Mouse (Mus musculus): ENCODE measurements around the gene Cebpzos. TPM values are rescaled to one million over a fixed set of nuclear protein-coding genes. Genes with fewer than 3 reads are reported as not detected.
A peak's percentile ranks its signal among the peaks of the same experiment; 100 is the strongest.

Cebpzos gene
- polyA plus RNA-seq, 1 experiment from 2014 or later = 113 TPM

DNA sequence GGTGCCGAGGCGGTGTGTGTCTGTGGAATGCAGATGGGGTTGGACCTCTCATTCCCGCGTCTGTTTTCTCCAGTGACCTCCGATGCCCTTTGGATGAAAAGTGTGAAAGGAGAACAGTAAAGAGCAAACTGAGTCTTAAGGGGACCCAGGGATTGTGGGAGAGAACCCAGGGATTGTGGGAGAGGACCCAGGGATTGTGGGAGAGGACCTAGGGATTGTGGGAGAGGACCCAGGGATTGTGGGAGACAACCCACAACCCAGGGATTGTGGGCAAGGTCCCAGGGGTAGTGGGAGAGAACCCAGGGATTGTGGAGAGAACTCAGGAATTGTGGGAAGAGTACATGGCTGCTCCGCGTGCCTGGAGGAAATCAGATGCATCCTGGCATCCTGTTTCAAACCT, 21.3 kb upstream of the Cebpzos start:
- Histone ChIP-seq H3K9ac (ENCODE audit: low read length) (no peak overlapping the region), H3K4me3 (replicated peaks; ENCODE audit: low read length) (no peak overlapping the region), H3K4me2 (ENCODE audit: low read depth, low read length) (peak overlapping the region; percentile 40; the same call in 1 of the 2 replicates), H3K27ac (ENCODE audit: low read length) (no peak overlapping the region), H3K36me3 (ENCODE audit: control insufficient read depth, insufficient read depth, low read length) (no peaks in the 10 kb centered on the region), H3K9me3 (replicated peaks; ENCODE audit: control insufficient read depth, low read length) (no peaks in the 10 kb centered on the region), H3K4me1 (ENCODE audit: control insufficient read depth, insufficient read depth, low read length) (no peaks in the 10 kb centered on the region), H3K27me3 (ENCODE audit: control insufficient read depth, insufficient read depth, low read length) (no peaks in the 10 kb centered on the region)
- no peak for ATAC-seq (ENCODE audit: insufficient read depth, low FRiP score)
- 77% methylated on average over 7 of the region's 7 CpGs for WGBS

DNA sequence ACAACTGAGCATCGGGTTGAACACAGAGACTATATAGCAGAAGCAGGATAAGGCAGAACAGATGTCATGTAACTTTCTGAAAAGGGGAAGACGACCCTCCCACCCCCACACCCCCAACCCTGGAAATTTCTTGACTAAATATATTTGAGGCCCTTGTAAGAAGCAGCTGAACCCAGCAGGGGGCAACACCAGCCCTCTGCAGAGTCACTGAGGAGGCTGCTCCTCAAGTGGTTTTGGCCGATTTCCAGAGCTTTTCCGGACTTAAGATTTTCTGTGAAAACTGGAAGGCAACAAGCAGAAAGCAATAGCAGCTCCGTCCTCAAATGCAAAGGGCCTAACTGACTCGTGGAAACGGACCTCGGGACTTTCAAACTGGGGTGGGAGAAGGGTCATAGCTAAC, 20.9 kb upstream of the Cebpzos start:
- ATAC-seq (ENCODE audit: insufficient read depth, low FRiP score) = 0 out of 2 replicates have a peak, but pooled peaks have one; percentile 29
- Histone ChIP-seq H3K9ac (ENCODE audit: low read length) (0 out of 2 replicates have a peak overlapping the region, but pooled peaks have one; percentile 29), H3K27ac (ENCODE audit: low read length) (no peak overlapping the region), H3K4me1 (ENCODE audit: control insufficient read depth, insufficient read depth, low read length) (no peaks in the 10 kb centered on the region), H3K4me2 (ENCODE audit: low read depth, low read length) (peak overlapping the region; percentile 40), H3K9me3 (replicated peaks; ENCODE audit: control insufficient read depth, low read length) (no peaks in the 10 kb centered on the region), H3K36me3 (ENCODE audit: control insufficient read depth, insufficient read depth, low read length) (no peaks in the 10 kb centered on the region), H3K4me3 (replicated peaks; ENCODE audit: low read length) (peak overlapping the region; percentile 31), H3K27me3 (ENCODE audit: control insufficient read depth, insufficient read depth, low read length) (no peaks in the 10 kb centered on the region)
- WGBS = 22% methylated on average over 8 of the region's 8 CpGs

DNA sequence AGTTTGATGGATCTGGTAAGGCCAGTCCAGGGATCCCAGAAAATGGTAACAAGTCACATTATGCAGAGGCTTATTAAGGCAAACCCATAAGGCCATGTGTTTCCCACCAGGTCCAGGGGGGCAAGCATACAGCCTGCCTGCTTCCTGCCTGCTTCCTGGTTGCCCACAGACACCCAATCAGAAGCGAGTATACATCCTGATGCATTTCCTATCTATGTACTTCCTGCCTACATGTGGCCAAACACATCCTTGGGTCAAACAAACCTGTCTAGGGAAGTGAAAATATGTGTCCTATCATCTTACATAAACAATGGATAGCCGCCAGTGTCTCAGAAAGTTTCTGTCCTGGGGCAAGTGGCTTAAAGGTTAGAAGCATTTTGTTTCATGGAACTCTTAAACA, 13.1 kb upstream of the Cebpzos start:
- Histone ChIP-seq H3K9me3 (replicated peaks; ENCODE audit: control insufficient read depth, low read length) (no peaks in the 10 kb centered on the region), H3K36me3 (ENCODE audit: control insufficient read depth, insufficient read depth, low read length) (no peaks in the 10 kb centered on the region), H3K4me2 (ENCODE audit: low read depth, low read length) (no peak overlapping the region), H3K27me3 (ENCODE audit: control insufficient read depth, insufficient read depth, low read length) (no peaks in the 10 kb centered on the region), H3K4me1 (ENCODE audit: control insufficient read depth, insufficient read depth, low read length) (no peaks in the 10 kb centered on the region), H3K4me3 (replicated peaks; ENCODE audit: low read length) (no peak overlapping the region), H3K9ac (ENCODE audit: low read length) (no peak overlapping the region), H3K27ac (ENCODE audit: low read length) (no peak overlapping the region)
- WGBS = 57% methylated on average over 2 of the region's 2 CpGs
- no peak for ATAC-seq (ENCODE audit: insufficient read depth, low FRiP score)

DNA sequence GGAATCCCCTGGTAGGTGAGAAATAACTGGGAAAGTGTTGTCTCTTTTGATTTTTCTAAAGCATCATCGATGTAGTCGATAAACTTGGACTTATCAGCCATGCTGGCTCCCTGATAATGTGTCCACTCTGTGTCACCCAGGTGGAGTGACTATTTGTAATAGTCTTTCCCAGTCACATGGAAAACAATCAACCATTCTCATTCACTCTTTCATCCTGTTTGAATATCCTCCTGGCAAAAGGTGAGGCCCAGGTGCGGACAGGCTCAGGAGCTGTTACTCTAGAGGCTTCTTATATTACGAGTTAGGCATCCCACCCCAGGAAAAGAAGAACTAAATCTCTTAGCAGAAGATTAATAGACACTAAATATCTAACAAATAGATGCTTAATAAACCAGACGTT, 9.4 kb upstream of the Cebpzos start, which contains the start of gene Sult6b1:
TSS of gene Sult6b1 (minus strand) at position 101 of the 400 bp plus-strand sequence.
- Histone ChIP-seq H3K4me3 (replicated peaks; ENCODE audit: low read length) (no peak within 1 kb of the TSS), H3K4me1 (ENCODE audit: control insufficient read depth, insufficient read depth, low read length) (no peaks in the 10 kb centered on the region), H3K36me3 (ENCODE audit: control insufficient read depth, insufficient read depth, low read length) (no peaks in the 10 kb centered on the region), H3K4me2 (ENCODE audit: low read depth, low read length) (no peak within 1 kb of the TSS), H3K9ac (ENCODE audit: low read length) (no peak within 1 kb of the TSS), H3K27me3 (ENCODE audit: control insufficient read depth, insufficient read depth, low read length) (no peaks in the 10 kb centered on the region), H3K27ac (ENCODE audit: low read length) (no peak within 1 kb of the TSS), H3K9me3 (replicated peaks; ENCODE audit: control insufficient read depth, low read length) (no peaks in the 10 kb centered on the region)
- ATAC-seq (ENCODE audit: insufficient read depth, low FRiP score) = no peak
- WGBS = 79% methylated on average over 5 of the region's 5 CpGs

DNA sequence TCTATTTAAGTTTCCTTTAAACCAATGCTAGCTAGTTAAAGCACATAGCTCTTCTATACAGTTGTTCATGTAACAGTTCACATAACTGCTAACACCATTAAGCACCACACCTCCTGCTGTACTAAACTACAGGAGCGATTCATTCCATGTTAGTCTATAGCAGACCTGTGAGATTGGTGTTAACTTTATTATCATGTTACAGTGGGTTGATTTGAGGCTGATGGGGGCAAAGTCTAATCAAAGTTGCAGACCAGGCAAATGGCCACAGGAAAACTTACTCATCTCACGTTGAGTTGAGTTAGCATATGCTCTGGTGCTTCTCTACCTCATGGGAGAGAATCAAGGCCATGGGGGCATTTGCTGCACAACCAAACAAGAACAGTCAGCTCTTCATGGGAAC, 6.9 kb upstream of the Cebpzos start:
- no peak overlapping the region for H3K27ac ChIP-seq (ENCODE audit: low read length)
- H3K4me3 ChIP-seq (replicated peaks; ENCODE audit: low read length) = no peak overlapping the region
- H3K9me3 ChIP-seq (replicated peaks; ENCODE audit: control insufficient read depth, low read length) = no peaks in the 10 kb centered on the region
- no peak overlapping the region for H3K9ac ChIP-seq (ENCODE audit: low read length)
- H3K4me1 ChIP-seq (ENCODE audit: control insufficient read depth, insufficient read depth, low read length) = no peaks in the 10 kb centered on the region
- no peak for ATAC-seq (ENCODE audit: insufficient read depth, low FRiP score)
- 69% methylated on average over 2 of the region's 2 CpGs for WGBS
- no peak overlapping the region for H3K4me2 ChIP-seq (ENCODE audit: low read depth, low read length)
- H3K36me3 ChIP-seq (ENCODE audit: control insufficient read depth, insufficient read depth, low read length) = no peaks in the 10 kb centered on the region
- no peaks in the 10 kb centered on the region for H3K27me3 ChIP-seq (ENCODE audit: control insufficient read depth, insufficient read depth, low read length)

DNA sequence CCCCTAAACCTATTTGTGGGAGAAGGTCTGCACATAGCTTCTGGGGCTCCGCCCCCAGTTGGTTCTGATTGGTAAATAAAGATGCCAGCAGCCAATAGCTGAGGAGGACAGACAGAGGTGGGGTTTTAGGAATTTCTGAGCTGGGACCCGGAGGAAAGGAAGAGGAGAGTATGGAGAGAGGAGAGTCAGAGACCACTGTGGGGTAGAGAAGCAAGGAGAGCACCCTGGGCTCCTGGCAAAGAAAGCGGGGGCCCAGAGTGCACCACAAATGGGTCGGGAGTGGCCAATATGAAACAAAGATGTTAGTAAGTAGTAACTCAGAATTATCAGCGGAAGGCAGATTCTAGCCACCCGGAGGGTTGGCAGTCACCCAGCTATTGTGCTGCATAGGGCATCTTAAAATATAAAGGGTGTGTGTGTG, 3.4 kb upstream of the Cebpzos start:
- H3K36me3 ChIP-seq (ENCODE audit: control insufficient read depth, insufficient read depth, low read length) = no peaks in the 10 kb centered on the region
- no peak overlapping the region for H3K27ac ChIP-seq (ENCODE audit: low read length)
- no peaks in the 10 kb centered on the region for H3K9me3 ChIP-seq (replicated peaks; ENCODE audit: control insufficient read depth, low read length)
- peak overlapping the region; percentile 42 for H3K4me3 ChIP-seq (replicated peaks; ENCODE audit: low read length)
- WGBS = 23% methylated on average over 6 of the region's 6 CpGs
- 0 out of 2 replicates have a peak overlapping the region, but pooled peaks have one; percentile 40 for H3K9ac ChIP-seq (ENCODE audit: low read length)
- no peak for ATAC-seq (ENCODE audit: insufficient read depth, low FRiP score)
- H3K27me3 ChIP-seq (ENCODE audit: control insufficient read depth, insufficient read depth, low read length) = no peaks in the 10 kb centered on the region
- peak overlapping the region; percentile 52 for H3K4me2 ChIP-seq (ENCODE audit: low read depth, low read length)
- peaks cover 9% of the 10 kb centered on the region; the same call in 1 of the 2 replicates for H3K4me1 ChIP-seq (ENCODE audit: control insufficient read depth, insufficient read depth, low read length)

DNA sequence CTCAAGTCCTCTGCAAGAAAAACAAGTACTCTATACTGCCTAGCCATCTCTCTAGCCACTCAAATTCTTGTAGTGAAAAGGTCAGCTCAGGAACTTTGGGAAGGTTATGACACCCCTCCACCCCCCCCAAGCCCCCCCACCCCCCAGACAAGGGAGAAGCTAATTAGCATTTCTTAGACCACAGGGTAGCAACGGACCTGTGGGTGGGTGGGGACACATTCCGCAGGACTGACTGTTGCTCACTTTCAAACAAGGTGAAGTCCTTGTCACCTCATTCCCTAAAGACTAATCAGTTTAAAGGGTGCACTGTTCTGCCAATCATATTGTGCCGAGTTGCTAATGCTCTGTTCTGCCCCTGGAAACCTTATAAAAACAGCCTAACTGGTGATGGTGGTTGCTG, 2.4 kb upstream of the Cebpzos start:
- ATAC-seq (ENCODE audit: insufficient read depth, low FRiP score) = no peak
- H3K36me3 ChIP-seq (ENCODE audit: control insufficient read depth, insufficient read depth, low read length) = no peaks in the 10 kb centered on the region
- no peak overlapping the region for H3K9ac ChIP-seq (ENCODE audit: low read length)
- no peak overlapping the region for H3K4me2 ChIP-seq (ENCODE audit: low read depth, low read length)
- H3K4me3 ChIP-seq (replicated peaks; ENCODE audit: low read length) = no peak overlapping the region
- no peaks in the 10 kb centered on the region for H3K9me3 ChIP-seq (replicated peaks; ENCODE audit: control insufficient read depth, low read length)
- 73% methylated on average over 3 of the region's 3 CpGs for WGBS
- H3K4me1 ChIP-seq (ENCODE audit: control insufficient read depth, insufficient read depth, low read length) = peaks cover 9% of the 10 kb centered on the region; the same call in 1 of the 2 replicates
- no peak overlapping the region for H3K27ac ChIP-seq (ENCODE audit: low read length)
- no peaks in the 10 kb centered on the region for H3K27me3 ChIP-seq (ENCODE audit: control insufficient read depth, insufficient read depth, low read length)

DNA sequence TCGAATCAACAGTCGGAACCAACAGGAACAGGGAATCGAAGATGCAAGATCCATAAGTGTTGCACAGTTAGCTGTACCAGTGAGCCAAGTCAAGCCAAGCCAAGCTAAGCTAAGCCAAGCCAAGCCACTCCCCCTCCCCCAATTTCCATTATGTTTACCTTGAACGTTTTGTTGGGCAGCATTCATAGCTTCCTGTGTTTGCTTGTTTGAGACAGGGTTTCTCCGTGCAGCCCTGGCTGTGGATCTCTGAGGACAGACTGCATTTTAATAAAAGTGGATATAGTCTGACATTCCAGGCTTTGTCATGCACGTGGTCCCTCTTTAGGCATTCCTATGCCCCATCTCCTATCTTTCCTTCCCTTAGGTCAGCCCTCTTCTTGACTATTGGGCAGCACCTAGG, 528 bp upstream of the Cebpzos start:
- peak overlapping the region; percentile 79 for H3K4me2 ChIP-seq (ENCODE audit: low read depth, low read length)
- no peaks in the 10 kb centered on the region for H3K27me3 ChIP-seq (ENCODE audit: control insufficient read depth, insufficient read depth, low read length)
- H3K9ac ChIP-seq (ENCODE audit: low read length) = peak overlapping the region; percentile 90
- peak overlapping the region; percentile 95 for H3K27ac ChIP-seq (ENCODE audit: low read length)
- WGBS = 47% methylated on average over 6 of the region's 6 CpGs
- H3K9me3 ChIP-seq (replicated peaks; ENCODE audit: control insufficient read depth, low read length) = no peaks in the 10 kb centered on the region
- 0 out of 2 replicates have a peak, but pooled peaks cover 8% of the 10 kb centered on the region for H3K36me3 ChIP-seq (ENCODE audit: control insufficient read depth, insufficient read depth, low read length)
- peak overlapping the region; percentile 78 for H3K4me3 ChIP-seq (replicated peaks; ENCODE audit: low read length)
- peaks cover 9% of the 10 kb centered on the region; the same call in 1 of the 2 replicates for H3K4me1 ChIP-seq (ENCODE audit: control insufficient read depth, insufficient read depth, low read length)
- no peak; the same call in 1 of the 2 replicates for ATAC-seq (ENCODE audit: insufficient read depth, low FRiP score)

DNA sequence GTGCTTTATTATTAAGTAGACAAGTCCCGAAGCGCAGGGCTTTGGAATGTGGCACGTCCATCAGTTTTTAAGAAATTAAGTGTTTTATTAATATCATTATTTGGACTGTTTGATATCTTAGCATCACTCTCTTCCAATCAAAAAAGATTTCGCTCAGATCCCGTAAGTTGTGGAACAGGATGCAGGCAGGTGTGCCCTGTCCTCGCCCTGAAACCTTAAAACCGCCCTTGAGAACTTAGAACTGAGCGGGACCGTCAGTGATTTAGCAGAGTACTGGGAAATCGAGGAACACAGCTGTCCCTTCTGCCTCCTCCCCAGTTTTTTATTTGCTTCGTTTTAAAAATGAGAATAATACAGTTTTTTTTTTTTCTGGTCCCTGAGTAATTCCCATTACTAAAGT, 599 bp downstream of the Cebpzos start:
- WGBS = 2% methylated on average over 11 of the region's 11 CpGs
- Histone ChIP-seq H3K4me3 (replicated peaks; ENCODE audit: low read length) (peak overlapping the region; percentile 78), H3K27ac (ENCODE audit: low read length) (peak overlapping the region; percentile 95), H3K4me1 (ENCODE audit: control insufficient read depth, insufficient read depth, low read length) (peaks cover 9% of the 10 kb centered on the region; the same call in 1 of the 2 replicates), H3K27me3 (ENCODE audit: control insufficient read depth, insufficient read depth, low read length) (no peaks in the 10 kb centered on the region), H3K9me3 (replicated peaks; ENCODE audit: control insufficient read depth, low read length) (no peaks in the 10 kb centered on the region), H3K9ac (ENCODE audit: low read length) (peak overlapping the region; percentile 90), H3K36me3 (ENCODE audit: control insufficient read depth, insufficient read depth, low read length) (0 out of 2 replicates have a peak, but pooled peaks cover 14% of the 10 kb centered on the region), H3K4me2 (ENCODE audit: low read depth, low read length) (peak overlapping the region; percentile 79)
- ATAC-seq (ENCODE audit: insufficient read depth, low FRiP score) = no peak

All from stomach, embryonic 16.5 days (tissue).